Mouse (Mus musculus): ENCODE measurements around the gene 1810010D01Rik. TPM values are rescaled to one million over a fixed set of nuclear protein-coding genes. Genes with fewer than 3 reads are reported as not detected.

1810010D01Rik gene
- total and polyA plus RNA-seq, 2 experiments from 2014 or later: 1.6 TPM; not detected in 1

GRCm38 (mm10) chr7:145242851-145243712 is 35.2 kb upstream of the 1810010D01Rik start:
- WGBS: 14% methylated on average over 9 of the region's 9 CpGs
- Histone ChIP-seq H3K4me1 (ENCODE audit: insufficient read depth, low read length) (no peaks in the 10 kb centered on the region), H3K4me2 (ENCODE audit: low read depth, low read length) (no peak overlapping the region), H3K27ac (no peak overlapping the region), H3K4me3 (ENCODE audit: low read length) (no peak overlapping the region), H3K9ac (replicated peaks; ENCODE audit: low read length) (no peak overlapping the region), H3K9me3 (ENCODE audit: low read length) (no peaks in the 10 kb centered on the region), H3K36me3 (ENCODE audit: insufficient read depth, low read length) (no peaks in the 10 kb centered on the region), H3K27me3 (ENCODE audit: insufficient read depth, low read length) (no peaks in the 10 kb centered on the region)
- DNase-seq (ENCODE audit: low spot score) (peak; percentile 76), ATAC-seq (peak; percentile 82)
- peak; percentile 99 for TF ChIP-seq CTCF (IDR thresholded peaks at IDR 0.05; ENCODE audit: low read depth)

DNA sequence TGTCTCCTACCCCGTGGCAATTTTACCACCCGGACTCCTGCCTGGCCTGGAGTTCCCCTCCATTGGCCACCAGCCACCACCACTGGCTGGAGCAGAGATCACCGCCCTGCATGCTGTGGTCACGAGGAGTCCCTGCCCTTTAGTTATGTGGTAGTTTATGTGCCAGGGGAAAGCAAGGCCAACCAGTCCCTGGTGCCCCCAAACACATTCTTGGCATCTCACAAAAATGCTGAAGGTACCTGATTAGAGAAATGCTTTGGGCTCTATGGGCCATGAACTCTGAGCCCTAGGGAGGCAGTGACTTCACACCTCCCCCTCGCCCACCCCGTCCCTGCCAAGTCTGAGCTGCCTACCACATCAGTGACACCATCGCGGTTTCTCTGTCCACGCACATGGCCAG is 34.1 kb upstream of the 1810010D01Rik start:
- H3K4me3 ChIP-seq (ENCODE audit: low read length): no peak overlapping the region
- no peaks in the 10 kb centered on the region for H3K9me3 ChIP-seq (ENCODE audit: low read length)
- ATAC-seq: no peak
- no peak for DNase-seq (ENCODE audit: low spot score)
- H3K4me2 ChIP-seq (ENCODE audit: low read depth, low read length): no peak overlapping the region
- H3K36me3 ChIP-seq (ENCODE audit: insufficient read depth, low read length): no peaks in the 10 kb centered on the region
- H3K27ac ChIP-seq: no peak overlapping the region
- no peak overlapping the region for H3K9ac ChIP-seq (replicated peaks; ENCODE audit: low read length)
- TF ChIP-seq CTCF (IDR thresholded peaks at IDR 0.05; ENCODE audit: low read depth): no peak
- H3K27me3 ChIP-seq (ENCODE audit: insufficient read depth, low read length): no peaks in the 10 kb centered on the region
- 72% methylated on average over 9 of the region's 9 CpGs for WGBS
- H3K4me1 ChIP-seq (ENCODE audit: insufficient read depth, low read length): no peaks in the 10 kb centered on the region

- H3K4me2 ChIP-seq (ENCODE audit: low read depth, low read length): no peak overlapping the region
- no peak overlapping the region for H3K27ac ChIP-seq
- H3K9ac ChIP-seq (replicated peaks; ENCODE audit: low read length): no peak overlapping the region
- no peaks in the 10 kb centered on the region for H3K9me3 ChIP-seq (ENCODE audit: low read length)
- H3K36me3 ChIP-seq (ENCODE audit: insufficient read depth, low read length): no peaks in the 10 kb centered on the region
- TF ChIP-seq CTCF (IDR thresholded peaks at IDR 0.05; ENCODE audit: low read depth): no peak
- no peaks in the 10 kb centered on the region for H3K27me3 ChIP-seq (ENCODE audit: insufficient read depth, low read length)
- no peak for DNase-seq (ENCODE audit: low spot score)
- no peak overlapping the region for H3K4me3 ChIP-seq (ENCODE audit: low read length)
- whole genome bisulfite sequencing: 72% methylated on average over 4 of the region's 4 CpGs
- no peaks in the 10 kb centered on the region for H3K4me1 ChIP-seq (ENCODE audit: insufficient read depth, low read length)
- ATAC-seq: no peak
These were observed 33.0 kb upstream of the 1810010D01Rik start for GRCm38 (mm10) chr7:145240929-145241328.

DNA sequence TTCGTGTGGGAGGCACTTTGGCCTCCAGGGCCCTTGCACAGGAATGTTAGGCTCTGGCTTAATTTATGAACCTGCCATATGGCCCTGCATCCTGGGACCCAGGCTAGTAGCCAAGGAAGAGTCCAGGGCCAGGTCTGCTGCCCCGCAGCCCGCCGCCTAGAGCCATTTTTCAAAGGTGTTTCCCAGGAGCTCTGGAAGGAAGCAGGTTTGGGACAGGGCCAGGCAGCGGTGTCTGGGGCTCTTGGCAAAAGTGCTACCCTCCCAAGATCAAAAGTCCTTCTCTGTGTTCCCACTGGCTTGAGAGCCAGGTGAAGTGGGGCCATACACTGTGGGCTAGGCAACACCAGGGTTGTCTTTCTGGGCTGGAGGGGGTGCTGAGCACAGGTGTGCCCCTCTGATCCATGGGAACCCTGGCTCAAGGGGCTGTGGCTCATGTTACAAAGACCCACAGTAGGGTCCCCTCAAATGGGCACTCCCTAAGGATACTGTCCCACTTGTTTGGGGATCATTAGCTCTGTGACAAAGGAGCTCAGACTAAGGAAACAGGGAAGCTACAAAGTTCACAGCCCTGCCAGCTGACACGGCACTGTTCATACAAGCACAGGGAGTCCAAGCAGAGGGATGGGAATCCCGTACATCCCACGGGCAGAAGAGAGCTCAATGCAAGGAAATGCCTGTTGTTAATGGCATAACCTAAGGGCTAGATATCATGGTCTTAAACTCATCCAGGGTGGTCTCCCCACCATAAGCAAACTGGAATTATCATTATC is 32.0 kb upstream of the 1810010D01Rik start:
- no peaks in the 10 kb centered on the region for H3K9me3 ChIP-seq (ENCODE audit: low read length)
- H3K4me1 ChIP-seq (ENCODE audit: insufficient read depth, low read length): no peaks in the 10 kb centered on the region
- no peak for ATAC-seq
- no peak overlapping the region for H3K4me3 ChIP-seq (ENCODE audit: low read length)
- H3K36me3 ChIP-seq (ENCODE audit: insufficient read depth, low read length): no peaks in the 10 kb centered on the region
- H3K9ac ChIP-seq (replicated peaks; ENCODE audit: low read length): no peak overlapping the region
- no peak overlapping the region for H3K27ac ChIP-seq
- no peaks in the 10 kb centered on the region for H3K27me3 ChIP-seq (ENCODE audit: insufficient read depth, low read length)
- 55% methylated on average over 8 of the region's 8 CpGs for WGBS
- no peak for TF ChIP-seq CTCF (IDR thresholded peaks at IDR 0.05; ENCODE audit: low read depth)
- H3K4me2 ChIP-seq (ENCODE audit: low read depth, low read length): no peak overlapping the region
- DNase-seq (ENCODE audit: low spot score): peak; percentile 23

GRCm38 (mm10) chr7:145239145-145239544 is 31.2 kb upstream of the 1810010D01Rik start:
- Histone ChIP-seq H3K27ac (no peak overlapping the region), H3K36me3 (ENCODE audit: insufficient read depth, low read length) (no peaks in the 10 kb centered on the region), H3K9ac (replicated peaks; ENCODE audit: low read length) (no peak overlapping the region), H3K4me1 (ENCODE audit: insufficient read depth, low read length) (no peaks in the 10 kb centered on the region), H3K9me3 (ENCODE audit: low read length) (no peaks in the 10 kb centered on the region), H3K27me3 (ENCODE audit: insufficient read depth, low read length) (no peaks in the 10 kb centered on the region), H3K4me2 (ENCODE audit: low read depth, low read length) (no peak overlapping the region), H3K4me3 (ENCODE audit: low read length) (no peak overlapping the region)
- TF ChIP-seq CTCF (IDR thresholded peaks at IDR 0.05; ENCODE audit: low read depth): no peak
- 43% methylated on average over 6 of the region's 6 CpGs for WGBS
- DNase-seq (ENCODE audit: low spot score): no peak
- ATAC-seq: no peak

DNA sequence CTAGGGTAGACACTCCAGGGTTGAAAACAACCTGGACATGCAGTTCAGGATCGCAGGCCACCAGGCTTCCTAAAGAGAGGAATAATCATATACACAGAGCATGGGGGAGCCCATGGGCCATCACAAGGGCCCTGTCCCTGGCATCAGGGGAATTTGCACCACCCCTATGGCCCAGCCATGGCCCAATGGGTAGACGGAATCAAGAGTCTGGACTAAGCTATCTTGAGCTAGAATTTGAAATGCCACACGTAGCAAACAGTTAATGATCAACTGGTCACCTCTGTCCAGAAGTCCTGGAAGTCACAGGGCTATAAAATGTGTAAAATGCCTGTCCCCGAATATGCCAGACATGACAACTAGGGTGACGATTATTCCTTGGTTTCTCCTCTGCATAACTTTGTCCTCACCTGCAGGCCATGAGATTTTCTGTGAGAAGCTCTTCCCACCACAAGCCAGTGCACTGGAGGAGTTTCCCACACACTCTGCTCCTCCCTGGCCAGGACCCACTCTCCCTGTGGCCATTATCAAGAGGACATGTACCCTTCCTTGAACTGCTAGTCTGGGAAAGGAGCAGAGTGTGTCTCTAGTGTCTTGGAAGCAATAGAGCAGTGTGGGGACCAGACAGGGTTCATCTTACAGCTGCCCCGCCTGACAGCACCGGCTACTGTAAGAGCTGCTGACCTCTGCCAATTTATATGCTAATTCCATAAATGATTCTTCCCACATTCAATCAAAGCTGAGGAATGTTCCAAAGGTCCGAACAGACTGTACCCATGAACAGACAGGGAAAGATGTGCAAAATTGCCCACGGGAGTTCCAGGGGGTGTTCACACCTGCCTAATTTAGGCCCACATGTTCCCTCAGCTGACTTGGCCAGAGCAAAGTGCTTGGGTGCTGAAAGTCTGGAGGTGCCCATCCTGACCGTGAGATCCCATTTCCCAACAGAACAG is 27.2 kb upstream of the 1810010D01Rik start:
- Histone ChIP-seq H3K27ac (no peak overlapping the region), H3K36me3 (ENCODE audit: insufficient read depth, low read length) (no peaks in the 10 kb centered on the region), H3K4me3 (ENCODE audit: low read length) (no peak overlapping the region), H3K9ac (replicated peaks; ENCODE audit: low read length) (no peak overlapping the region), H3K4me1 (ENCODE audit: insufficient read depth, low read length) (no peaks in the 10 kb centered on the region), H3K9me3 (ENCODE audit: low read length) (no peaks in the 10 kb centered on the region), H3K4me2 (ENCODE audit: low read depth, low read length) (no peak overlapping the region), H3K27me3 (ENCODE audit: insufficient read depth, low read length) (no peaks in the 10 kb centered on the region)
- TF ChIP-seq CTCF (IDR thresholded peaks at IDR 0.05; ENCODE audit: low read depth): no peak
- ATAC-seq (no peak), DNase-seq (ENCODE audit: low spot score) (no peak)
- 76% methylated on average over 10 of the region's 10 CpGs for WGBS
